Mouse (Mus musculus) cortical plate, adult 2 months (tissue): Measurements from ENCODE around the gene Etnk2.

Source experiments
- CTCF ChIP-seq: fragments of 200-500 bp; IDR thresholded peaks from 2 replicates; pipeline ENCODE4 v1.5.1; 2011; ENCODE audit warnings: mild to moderate bottlenecking, control low read depth, low read length; ENCODE audit not compliant: insufficient read depth; ENCODE audit errors: extremely low read depth
- POLR2A ChIP-seq: fragments of 200-500 bp; IDR thresholded peaks from 2 replicates; pipeline ENCODE4 v1.6.1; 2011; ENCODE audit warnings: mild to moderate bottlenecking, low read length, control low read depth; ENCODE audit not compliant: insufficient read depth; ENCODE audit errors: extremely low read depth

GRCm38 (mm10) chr1:133367606-133368488 lies 4.5 kb downstream of the Etnk2 start:
- no peak for TF ChIP-seq POLR2A
- no peak for TF ChIP-seq CTCF
